Mouse (Mus musculus): ENCODE results near the gene Chtf18.
"Not testable (repeated sequence)": the region's sequence is repeated elsewhere in the genome, so short reads cannot be mapped to it uniquely, and the experiment has no call there.

The Chtf18 gene

DNA sequence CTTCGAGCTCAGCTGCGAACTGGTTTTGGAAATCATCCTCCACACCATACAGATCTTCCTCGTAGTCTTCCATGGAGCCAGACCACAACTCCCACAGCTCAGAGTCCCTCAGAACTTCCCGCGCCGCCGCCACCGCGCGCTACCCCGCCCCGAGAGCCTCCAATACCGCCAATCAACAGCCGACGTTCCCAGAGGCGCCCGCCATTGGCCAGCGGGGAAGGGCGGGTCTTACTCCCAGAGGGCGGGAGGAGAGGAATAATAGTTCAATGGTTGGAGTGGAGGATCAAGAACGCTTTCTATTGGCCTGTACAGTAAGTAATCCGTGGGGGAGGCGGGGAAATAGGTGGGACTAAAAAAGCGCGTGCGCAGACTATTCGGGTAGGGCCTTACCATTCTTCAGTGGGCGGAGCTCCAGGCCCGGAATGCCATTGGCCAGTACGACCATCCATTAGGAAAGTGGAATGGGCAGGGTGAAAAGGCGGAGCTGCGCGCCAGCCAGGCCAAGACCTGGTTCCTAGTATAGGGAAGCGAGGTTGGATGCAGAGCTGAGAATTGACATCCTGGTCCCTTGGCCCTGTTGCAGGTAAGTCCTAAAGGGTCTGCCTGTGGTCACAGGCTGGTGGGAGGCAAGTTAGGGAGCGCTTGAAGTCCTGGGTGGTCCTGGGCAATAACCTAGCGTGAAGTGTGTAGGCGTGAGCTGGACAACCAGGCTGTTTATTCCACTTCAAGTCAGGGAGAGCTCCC, at the start of gene Chtf18, which contains the start of gene Rpusd1:
Gene Chtf18 (minus strand): TSS at position 155 of the 744 bp plus-strand sequence.
Gene Rpusd1 (plus strand): TSS at position 406 of the 744 bp plus-strand sequence.
- DNase-seq = peak; percentile 100

DNA sequence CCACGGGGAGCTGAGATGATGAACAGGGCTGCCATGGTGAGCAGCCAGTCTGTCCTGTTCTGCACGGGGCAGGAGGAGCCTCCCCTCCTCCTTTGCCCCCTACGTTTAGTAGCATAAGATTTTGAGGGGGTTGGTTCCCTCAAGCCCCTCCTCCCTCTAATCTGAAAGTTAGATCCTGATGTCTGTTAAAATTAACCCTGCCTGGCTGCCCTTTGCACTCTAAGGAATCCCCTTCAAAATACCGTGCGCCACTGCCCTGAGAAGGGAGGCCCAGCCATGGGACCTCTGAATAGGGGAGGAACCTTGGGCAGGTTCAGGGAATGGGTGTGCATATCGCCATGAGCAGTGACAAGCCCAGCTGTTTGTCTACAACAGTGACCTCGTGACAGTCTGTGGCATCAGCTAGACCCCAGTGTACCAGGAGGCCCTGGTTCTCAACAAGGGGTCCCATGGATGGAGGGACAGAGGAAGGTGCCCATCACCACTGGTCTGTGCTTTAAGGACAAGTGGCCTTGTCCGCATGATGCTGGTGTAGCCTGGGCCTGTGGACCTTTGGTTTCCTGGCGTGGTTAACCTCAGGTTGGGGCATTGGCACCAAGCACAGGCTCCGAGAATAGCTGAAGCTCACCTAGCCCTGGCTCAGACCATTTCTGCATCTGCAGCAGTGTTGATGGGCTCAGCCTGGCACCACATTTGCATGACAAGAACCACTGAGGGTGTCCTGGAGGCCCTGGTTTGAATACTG, 48.3 kb upstream of the Chtf18 start:
- DNase-seq = peak; percentile 6

DNA sequence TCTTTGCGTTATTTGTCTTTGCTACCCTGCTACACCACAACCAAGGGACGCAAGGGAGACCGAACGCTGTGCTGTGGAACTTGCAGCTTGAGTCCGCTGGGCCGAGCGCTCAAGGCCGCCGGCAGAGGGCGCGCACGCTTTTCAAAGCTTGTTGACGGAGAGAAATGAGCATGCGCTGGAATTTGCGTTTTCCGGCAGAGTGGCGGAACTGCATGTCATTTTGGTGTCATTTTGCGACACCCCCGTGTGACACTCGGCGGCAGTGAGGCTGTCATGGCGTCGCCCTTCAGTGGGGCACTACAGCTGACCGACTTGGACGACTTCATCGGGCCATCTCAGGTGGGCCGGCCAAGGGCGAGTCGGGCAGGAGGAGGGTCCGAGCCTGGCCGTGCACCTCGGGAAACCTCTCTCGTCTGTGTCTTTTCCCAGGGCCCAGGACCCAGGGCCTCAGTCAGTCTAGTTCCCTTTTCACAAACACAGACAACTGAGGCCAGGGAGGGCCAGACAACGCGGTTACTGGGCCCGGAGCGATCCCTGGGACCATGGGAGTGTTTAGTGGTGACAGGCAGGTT, 46.4 kb upstream of the Chtf18 start, which contains the start of gene Narfl:
Gene Narfl (plus strand): TSS at position 228 of the 572 bp plus-strand sequence.
- peak; percentile 97 for DNase-seq

DNA sequence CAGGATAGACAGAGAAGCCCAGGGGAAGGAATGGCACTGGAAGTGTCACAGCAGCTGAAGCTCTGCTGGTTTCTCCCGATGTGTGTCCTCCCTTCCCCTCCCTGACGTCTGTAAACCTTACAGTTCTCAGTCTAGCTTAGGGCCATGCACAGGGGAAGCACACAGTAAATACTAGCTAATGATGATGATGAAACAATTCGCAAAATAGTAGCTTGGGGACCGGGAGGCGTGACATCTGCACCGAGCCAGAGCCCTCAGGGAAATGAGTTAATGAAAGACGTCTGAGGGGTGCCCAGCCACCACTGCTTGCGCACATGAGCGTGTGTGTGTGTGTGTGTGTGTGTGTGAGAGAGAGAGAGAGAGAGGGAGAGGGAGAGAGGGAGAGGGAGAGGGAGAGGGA, 42.1 kb upstream of the Chtf18 start:
- DNase-seq = no peak

DNA sequence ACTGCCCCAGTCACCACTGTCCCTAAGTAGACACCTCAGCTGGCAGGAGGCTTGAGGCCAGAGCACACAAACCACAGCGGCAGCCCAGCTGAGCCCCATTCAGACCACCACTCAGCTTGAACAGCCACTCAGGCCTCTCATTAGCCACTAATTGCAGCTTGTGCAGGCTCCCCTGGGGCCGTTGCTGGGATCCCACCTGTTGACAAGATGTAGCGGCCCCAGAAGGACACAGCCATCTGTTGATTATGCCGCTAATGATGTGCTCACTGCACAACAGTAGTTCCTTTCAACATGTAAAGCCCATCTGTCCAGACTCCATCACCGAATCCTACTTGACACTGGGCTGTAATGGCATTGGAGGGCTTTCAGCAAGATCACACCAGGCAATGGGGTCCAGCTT, 38.7 kb upstream of the Chtf18 start:
- DNase-seq = no peak

DNA sequence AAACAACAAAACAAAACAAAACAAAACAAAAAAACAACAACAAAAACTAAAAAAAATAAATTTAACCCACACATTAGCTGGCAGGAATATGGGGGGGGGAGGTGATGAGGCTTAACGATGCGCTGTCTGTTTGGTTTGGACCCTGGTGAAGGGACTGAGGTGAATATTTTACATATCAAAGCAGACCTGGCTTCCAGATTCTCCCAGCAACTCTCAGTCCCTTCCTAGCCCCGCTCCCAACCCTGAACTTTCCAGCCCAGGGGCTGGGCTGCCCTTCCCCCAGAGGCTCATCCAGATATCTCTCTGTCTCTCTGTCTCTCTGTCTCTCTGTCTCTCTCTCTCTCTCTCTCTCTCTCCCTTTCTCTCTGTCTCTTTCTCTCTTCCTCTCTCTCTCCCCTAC, 35.4 kb upstream of the Chtf18 start:
- DNase-seq = no peak

DNA sequence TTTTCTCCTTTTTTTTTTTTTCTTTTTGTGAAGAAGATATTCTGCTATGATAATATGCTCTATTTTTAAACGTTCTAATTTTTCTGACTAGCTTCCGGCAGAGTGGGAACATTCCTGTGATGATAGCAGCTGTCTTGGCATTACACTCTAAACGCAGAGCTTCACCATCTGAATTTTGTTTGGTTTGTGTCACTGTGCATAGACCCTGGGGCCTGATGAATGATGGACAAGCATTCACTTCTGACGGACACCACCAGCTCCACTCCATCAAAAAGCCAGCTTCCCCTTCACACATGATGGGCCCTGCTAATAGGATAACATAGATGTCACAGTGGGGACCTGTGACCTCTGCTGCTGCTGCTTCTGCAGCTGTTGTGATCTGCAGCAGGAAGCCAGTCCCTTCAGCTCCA, 34.3 kb upstream of the Chtf18 start:
- no peak for DNase-seq

DNA sequence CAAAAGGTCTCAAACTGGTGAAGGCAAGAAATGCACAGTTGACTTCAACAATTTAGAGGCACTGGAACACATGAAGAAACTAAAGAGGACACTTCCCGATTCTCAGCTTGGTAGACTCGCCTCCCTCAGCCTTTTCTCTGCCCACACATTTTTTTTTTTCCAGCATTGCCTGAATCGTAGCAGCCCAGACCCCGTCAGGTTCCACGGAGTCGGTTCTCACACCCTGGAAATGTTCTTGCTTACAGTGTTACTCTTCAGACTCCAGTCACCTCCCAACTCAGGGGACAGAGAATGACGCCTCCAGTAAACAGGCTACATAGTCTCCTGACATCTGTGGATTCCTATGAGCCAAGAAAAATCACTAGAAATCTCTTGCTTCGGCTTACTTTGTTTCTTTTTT, 32.9 kb upstream of the Chtf18 start:
- no peak for DNase-seq

DNA sequence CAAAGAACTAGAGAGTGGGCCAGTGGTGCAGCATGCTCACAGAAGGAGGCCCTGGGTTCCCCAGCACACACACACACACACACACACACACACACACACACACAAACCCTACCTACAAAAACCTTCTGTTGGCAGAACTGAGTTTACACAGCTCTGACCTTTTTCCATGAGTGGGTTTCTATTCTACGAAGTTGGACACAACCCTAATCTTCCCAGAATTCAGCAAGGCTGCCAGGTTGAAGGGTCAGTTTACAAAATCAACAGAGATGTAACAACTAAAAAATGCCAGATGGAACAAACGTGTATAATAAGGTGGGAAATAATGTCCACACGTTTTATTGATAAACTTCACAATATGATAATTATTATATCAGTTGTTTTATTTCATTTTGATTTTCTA, 30.5 kb upstream of the Chtf18 start:
- no peak for DNase-seq

DNA sequence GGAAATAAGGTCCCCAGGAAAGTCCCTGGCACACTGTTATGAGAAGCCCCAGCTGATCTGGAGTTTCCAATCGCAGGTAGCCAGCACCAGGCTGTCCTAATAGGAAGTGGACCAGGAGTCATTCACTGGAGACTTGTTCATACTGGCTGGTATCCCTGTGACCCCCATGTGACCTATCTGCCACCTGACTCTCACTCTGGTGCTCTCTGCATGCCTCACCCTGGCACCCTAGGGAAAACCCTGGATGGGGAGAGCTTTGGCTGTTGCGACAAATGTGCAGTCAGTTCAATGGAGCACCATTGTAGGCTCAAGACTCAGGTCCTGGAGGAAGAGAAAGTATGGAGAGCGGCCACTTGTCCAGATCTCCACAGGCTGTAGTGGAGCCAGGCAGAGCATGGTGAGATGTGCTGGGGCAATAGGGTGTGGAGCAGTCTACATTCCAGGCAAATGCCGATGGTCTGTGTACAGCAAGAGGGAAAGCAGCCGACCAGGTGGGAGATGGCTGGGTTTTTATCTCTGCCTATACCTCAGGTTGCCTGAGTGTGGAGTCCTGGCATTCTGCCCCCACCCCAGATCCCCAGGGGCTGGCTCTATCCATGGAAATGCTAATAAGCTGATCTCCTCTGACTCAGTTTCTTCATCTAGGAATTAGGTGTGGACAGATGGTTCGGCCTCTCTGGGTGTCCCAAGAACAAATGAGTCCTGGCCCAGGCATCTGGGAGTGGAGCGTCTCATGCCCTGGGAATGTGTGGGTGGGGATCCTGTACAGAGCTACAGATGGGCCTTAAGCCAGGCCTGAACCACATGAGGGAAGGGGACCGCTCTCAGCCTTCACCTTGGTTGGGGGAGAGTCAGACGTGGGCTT, 29.4 kb upstream of the Chtf18 start:
- no peak for DNase-seq

DNA sequence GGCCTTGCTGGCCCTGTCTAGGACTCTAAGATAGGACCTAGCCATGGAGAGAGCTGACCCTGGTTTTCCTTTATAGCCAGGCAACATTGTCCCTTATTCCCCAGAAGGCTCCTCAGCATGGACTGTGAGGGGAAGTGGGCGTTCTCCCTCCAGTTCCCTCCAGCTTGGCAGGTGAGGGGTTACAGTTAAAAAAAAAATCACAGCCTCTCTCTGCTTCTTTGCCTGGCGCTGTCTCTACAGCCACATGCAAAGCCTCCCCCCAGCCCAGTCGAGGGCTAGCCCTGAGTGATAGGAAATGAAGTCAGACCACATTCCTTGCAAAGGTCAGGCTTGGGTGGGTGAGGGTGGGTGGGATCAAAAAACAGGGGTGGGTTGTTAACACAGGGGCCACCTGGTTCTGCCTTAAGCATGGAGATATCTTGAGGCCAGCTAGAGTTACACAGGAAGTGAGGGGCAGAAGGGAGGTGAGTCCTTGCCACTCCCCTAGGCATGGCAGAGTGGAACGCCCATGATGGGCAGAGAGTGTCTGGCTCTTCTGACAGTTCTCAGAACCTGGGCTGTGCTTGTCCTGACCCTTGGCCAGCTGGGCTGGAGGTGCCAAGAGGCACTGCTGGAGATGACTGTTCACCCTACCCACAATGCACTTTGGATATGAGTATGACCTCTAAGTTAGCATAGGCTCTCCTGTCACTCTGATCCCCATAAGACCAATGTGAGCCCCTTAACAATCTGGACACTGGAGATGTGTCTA, 28.6 kb upstream of the Chtf18 start:
- DNase-seq = no peak

DNA sequence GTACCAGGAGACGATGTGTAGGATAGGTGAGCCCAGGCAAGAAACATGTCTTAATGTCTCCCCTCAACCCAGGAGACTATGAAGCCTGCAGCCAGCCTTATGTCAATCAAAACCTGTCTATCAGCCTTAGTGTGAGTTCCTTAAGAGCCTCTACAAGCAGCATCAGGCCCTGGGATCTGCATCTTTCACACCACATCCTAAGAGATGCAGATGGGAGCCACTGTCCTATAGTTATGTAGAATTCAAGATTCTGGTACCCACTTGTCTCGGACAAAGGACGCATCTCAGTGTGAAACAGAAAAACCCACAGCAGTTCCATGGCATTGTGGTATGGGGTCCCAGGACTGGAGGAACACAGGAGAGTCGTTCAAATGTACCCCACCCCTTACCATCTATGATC, 27.9 kb upstream of the Chtf18 start:
- DNase-seq = no peak

DNA sequence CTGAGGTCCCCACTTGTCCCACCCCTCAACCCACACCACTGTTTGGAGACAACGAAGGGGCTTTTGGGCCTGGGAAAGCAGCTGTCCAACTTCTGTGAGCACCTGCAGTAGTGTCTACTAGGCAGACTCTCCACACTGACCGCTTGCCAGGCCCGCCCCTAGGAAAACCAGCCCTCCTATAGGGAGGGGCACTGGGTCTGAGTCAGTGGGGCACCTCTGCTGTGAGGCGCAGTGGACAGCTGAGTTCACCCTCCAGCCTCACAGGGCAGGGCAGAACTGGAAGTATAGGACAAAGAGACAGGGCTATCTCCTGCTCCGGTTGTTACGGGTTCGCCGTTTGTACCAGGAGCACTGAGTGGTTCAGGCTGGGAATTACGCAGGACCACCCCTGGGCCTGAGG, 27.0 kb upstream of the Chtf18 start, which contains the start of gene Msln:
Gene Msln (minus strand): TSS at position 138 of the 400 bp plus-strand sequence.
- DNase-seq = no peak

DNA sequence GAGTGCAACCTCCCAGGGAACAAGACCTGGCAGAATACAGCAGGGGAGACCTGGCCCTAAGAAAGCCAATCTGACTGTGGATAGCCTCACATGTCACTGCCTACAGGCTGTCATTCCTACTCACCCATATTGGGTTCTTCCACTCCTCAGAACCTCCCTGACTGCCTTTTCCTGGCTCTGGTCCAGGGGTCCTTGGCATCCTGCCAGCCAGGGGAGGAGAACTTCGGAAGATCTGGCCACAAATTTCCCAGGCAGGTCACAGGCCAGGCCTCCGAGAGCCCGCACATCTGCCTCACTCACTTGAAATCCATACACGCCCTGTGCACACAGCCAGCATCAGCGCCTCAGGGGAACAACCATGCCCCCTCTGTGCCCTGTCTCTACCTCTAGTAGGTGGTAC, 24.2 kb upstream of the Chtf18 start:
- no peak for DNase-seq

DNA sequence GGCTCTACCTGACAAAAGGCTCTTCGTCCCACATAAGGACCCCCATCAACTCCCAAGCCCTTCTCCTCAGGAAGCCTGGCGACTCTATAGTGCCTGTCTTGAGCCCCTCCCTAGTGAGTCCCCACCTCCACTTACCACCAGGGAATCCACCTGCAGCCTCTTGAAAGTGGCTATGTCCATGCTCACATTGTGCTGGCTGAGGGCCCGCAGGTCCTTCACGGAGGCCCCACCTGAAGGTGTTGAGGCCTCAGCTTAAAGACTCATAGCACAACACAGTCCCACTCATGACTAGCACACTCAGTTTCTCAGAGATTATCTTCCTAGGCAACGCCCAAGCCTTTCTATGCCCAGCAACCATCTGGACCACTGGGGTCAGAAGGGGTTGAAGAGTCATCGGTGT, 22.1 kb upstream of the Chtf18 start:
- DNase-seq = no peak

DNA sequence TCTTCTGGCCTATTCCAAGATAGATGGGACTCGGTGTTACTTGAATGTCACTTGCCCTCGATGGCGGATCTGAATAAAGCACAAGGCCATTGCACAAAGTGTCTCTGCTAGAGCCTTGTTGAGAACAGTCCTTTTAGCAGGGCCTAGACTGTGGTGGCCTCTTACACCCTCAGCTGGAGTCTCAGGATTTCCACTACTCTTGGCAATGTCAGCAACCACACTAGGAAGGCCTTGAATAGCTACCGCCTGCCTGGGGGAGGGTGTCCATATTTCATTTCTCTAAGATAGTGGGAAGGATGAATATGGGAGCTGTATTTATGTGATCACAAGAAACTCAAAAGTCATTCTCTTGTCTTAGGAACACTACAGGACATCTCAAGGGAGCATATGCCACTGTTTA, 21.0 kb upstream of the Chtf18 start:
- no peak for DNase-seq

DNA sequence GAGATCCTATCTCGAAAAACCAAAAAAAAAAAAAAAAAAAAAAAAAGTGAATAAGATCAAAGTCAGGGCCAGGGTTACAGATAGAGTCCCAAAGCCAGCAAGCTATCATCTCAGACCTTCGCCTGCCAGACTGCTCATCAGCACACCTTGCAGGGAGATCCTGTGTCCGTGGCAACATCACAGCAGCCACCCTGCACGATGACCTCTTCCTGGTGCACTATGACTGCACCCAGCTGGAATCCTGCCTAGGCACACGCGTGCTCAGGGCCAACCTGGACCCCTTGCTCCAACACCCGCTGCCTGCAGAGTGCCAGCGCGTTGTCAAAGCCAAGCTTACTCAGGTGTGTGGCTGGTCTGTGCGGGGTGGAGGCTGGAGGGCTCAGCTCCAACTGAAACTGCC, 17.1 kb upstream of the Chtf18 start:
- DNase-seq = no peak

DNA sequence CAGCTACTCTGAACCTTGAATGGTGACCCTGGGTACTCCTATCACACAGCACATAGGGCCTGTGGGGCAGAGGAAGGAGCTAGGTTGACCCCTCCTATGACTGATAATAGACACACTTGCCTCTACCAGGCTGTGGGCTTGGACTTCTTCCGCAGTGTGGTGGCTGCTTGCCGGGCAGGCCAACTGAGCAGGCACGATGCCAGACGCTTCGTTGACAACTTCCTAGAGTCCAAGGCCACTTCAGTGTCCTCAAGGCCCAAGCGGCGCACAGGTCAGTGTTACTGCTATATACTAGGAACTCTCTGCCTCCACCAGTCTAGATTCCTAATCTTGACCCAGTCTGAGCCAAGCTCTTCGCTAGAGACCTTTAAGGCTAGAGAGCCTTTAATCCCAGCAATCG, 16.6 kb upstream of the Chtf18 start:
- DNase-seq = no peak

DNA sequence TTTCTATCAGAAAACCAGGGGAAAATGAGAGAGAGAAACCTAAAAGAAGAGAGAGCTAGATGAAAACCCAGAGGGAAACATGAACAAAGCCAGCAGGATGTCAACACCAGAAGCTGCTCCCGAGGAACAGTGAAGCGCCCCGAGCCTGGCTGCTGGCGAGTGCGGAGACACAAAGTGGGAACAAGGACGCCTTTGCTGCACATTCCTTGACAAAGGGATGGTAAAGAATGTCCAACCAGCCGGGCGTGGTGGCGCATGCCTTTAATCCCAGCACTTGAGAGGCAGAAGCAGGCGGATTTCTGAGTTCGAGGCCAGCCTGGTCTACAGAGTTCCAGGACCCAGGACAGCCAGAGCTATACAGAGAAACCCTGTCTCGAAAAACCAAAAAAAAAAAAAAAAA, 14.3 kb upstream of the Chtf18 start:
- not testable (repeated sequence) for DNase-seq

DNA sequence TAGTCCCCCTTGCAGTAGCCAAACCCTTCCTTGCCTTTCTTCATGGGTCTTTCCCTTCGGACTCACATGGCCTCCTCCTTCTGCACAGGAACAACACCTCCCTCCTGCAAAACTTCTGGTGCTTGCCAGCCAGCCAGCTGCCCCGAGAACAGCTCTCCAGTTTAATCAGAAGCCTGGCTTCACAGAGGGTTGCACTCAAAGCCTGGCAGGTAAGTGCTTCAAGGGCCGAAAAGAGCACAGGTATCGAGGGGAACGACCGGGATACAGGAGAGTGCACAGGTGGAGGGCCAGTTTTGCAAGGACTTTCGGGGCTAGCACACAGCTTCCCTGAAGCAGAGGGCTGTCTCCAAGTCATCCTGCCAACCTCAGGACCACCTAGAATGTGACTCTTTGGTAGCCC, 11.6 kb upstream of the Chtf18 start:
- no peak for DNase-seq

DNA sequence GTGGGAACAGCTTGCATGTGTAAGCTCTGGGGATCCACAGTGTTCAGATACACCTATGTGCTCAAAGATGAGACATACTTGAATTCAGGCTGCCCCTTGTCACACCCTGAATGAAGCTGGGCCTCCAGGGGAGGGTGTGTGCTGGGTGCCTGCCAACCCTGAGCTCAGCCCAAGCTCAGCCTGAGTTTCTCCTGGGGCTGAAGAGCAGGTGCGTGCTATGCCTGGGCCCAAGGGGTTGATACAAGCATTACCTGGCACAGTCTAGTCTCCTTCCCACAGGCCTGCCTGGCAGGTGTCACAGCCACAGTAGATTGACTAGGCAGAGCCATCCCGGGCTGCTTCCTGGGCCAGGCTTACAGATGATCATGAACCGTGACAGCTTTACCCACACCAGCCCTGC, 8.5 kb upstream of the Chtf18 start, which contains the start of gene Mslnl:
Gene Mslnl (plus strand): TSS at position 298 of the 400 bp plus-strand sequence.
- no peak for DNase-seq

DNA sequence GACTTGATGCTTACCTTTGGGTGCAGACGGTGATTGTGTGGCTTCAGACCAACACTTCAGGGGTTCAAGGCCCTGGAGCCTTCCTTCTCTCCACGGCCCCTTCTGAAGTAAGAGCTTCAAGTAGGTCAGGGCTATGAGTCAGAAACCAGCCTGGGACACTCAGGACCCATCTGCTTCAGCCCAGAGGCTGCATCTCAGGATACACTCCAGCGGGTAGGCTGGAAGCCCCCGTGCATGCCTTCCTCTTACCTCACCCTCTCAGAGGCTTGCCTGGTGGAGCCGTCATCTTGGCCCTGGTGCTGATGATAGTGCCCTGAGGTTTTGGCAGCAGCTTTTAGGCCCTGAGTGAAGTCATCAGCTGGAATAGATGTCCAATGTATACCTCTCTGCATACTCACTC, 8.0 kb upstream of the Chtf18 start:
- DNase-seq = no peak
